Mouse (Mus musculus) stomach, embryonic 14.5 days (tissue): ENCODE results near the gene Gm17364. TPM values are rescaled to one million over a fixed set of nuclear protein-coding genes. Genes with fewer than 3 reads are reported as not detected.

Experiments used
- ATAC-seq: fragments of 200-750 bp; cut with Nextera tagmentation; 2 replicates; pipeline ENCODE4 v1.8.0; 2017; ENCODE audit warnings: low read depth, moderate TSS enrichment; ENCODE audit not compliant: insufficient number of reproducible peaks, insufficient read depth, low FRiP score
- H3K27ac ChIP-seq: fragments of 300-500 bp; sonication (generic); 2 replicates; pipeline ENCODE4 v1.5.1; 2014; ENCODE audit warnings: mild to moderate bottlenecking, low read length, moderate library complexity, mixed read lengths
- H3K27me3 ChIP-seq: fragments of 300-500 bp; sonication (generic); 2 replicates; pipeline ENCODE4 v1.6.1; 2014; ENCODE audit warnings: low read length, control low read depth, mixed read lengths; ENCODE audit not compliant: control insufficient read depth, insufficient read depth
- H3K36me3 ChIP-seq: fragments of 300-500 bp; sonication (generic); 2 replicates; pipeline ENCODE4 v1.6.1; 2014; ENCODE audit warnings: mild to moderate bottlenecking, control low read depth, low read length, moderate library complexity, mixed read lengths; ENCODE audit not compliant: control insufficient read depth, insufficient read depth
- H3K4me1 ChIP-seq: fragments of 300-500 bp; sonication (generic); 2 replicates; pipeline ENCODE4 v1.6.1; 2014; ENCODE audit warnings: low read length, control low read depth, mixed read lengths; ENCODE audit not compliant: control insufficient read depth, insufficient read depth
- H3K4me2 ChIP-seq: fragments of 300-500 bp; sonication (generic); replicated peaks from 2 replicates; pipeline ENCODE4 v1.6.1; 2014; ENCODE audit warnings: low read depth, low read length, control low read depth
- H3K4me3 ChIP-seq: fragments of 300-500 bp; sonication (generic); 2 replicates; pipeline ENCODE4 v1.5.1; 2014; ENCODE audit warnings: low read depth, low read length, control low read depth
- H3K9ac ChIP-seq: fragments of 300-500 bp; sonication (generic); replicated peaks from 2 replicates; pipeline ENCODE4 v1.6.1; 2014; ENCODE audit warnings: low read depth, mild to moderate bottlenecking, control low read depth, low read length, moderate library complexity, mixed read lengths
- H3K9me3 ChIP-seq: fragments of 300-500 bp; sonication (generic); 2 replicates; pipeline ENCODE4 v1.6.1; 2016; ENCODE audit warnings: low read depth, low read length, control low read depth; ENCODE audit not compliant: control insufficient read depth
- WGBS: fragments of 180-500 bp; shearing (Covaris S2); extraction: QIAGEN DNeasy Blood & Tissue Kit; methylation state at CpG from one replicate; pipeline ENCODE4 v1.1.7; 2014; 5-methylcytosine and 5-hydroxymethylcytosine counted together
- polyA plus RNA-seq: library from polyadenylated mRNA; unstranded; fragments of >200 nt; fragmentation: Nextera tagmentation; extraction: Ambion mirVana; gene quantifications from 2 replicates; pipeline ENCODE4 v1.2.1, GENCODE M21; 2014

Gm17364 gene
- polyA plus RNA-seq, 1 experiment from 2014 or later, result not detected

- Histone ChIP-seq H3K9ac (no peak overlapping the region), H3K36me3 (no peaks in the 10 kb centered on the region), H3K9me3 (peaks cover 3% of the 10 kb centered on the region; the same call in 1 of the 2 replicates), H3K4me2 (no peak overlapping the region), H3K27ac (no peak overlapping the region), H3K4me3 (no peak overlapping the region), H3K27me3 (no peaks in the 10 kb centered on the region), H3K4me1 (peaks cover 11% of the 10 kb centered on the region; the same call in 1 of the 2 replicates)
- no peak for ATAC-seq
- 54% methylated on average over 6 of the region's 6 CpGs for whole genome bisulfite sequencing
Observed at GRCm38 (mm10) chr13:41295886-41296285, 22.1 kb upstream of the Gm17364 start.

DNA sequence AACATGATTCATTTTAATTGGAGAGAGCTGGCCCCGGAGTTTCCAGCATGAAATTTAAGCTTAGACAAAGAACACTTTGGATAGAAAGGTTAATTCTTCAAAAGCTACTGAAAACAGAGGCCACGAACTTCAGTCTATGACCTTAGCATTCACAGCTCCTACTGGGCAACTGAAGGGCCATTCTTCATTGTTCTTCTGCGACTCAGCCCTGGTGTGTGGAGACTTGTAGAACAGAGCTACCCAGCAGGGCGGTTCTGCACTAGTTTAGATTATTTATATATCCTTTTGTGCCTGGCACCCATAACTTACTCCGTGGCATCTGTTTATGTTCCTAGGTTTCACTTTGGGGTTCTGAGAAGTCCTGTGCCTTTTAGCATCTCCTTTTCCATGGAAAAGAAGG is 19.8 kb upstream of the Gm17364 start:
- Histone ChIP-seq H3K36me3 (no peaks in the 10 kb centered on the region), H3K4me2 (no peak overlapping the region), H3K27ac (no peak overlapping the region), H3K9ac (no peak overlapping the region), H3K27me3 (no peaks in the 10 kb centered on the region), H3K9me3 (peaks cover 3% of the 10 kb centered on the region; the same call in 1 of the 2 replicates), H3K4me3 (no peak overlapping the region), H3K4me1 (no peaks in the 10 kb centered on the region)
- ATAC-seq, result no peak
- WGBS, result 55% methylated on average over 5 of the region's 5 CpGs

DNA sequence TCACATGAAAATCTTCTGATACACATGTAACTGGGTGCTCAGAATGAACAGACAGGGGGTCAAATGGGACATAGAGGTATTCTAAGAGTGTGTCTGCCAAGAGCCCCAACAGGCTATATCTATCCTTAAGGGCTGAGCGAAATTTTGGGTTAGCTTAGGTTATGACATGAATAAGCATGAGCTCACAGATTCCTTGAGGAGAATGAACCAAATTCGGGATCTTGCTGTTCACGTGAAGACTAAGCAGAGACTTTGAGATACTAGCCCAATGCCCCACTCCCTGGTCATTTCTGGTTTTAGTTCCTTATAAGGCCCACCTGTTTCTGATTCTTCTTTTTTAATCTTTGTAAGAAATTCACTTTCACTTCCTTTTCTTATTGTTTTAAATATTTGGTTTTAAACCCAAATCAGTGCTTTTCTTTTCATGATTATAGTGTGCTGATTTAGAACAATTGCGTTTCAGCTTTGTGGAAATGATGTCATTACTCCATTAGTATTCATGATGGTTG is 17.7 kb upstream of the Gm17364 start:
- Histone ChIP-seq H3K4me1 (no peaks in the 10 kb centered on the region), H3K4me3 (no peak overlapping the region), H3K9ac (no peak overlapping the region), H3K4me2 (no peak overlapping the region), H3K27me3 (no peaks in the 10 kb centered on the region), H3K36me3 (no peaks in the 10 kb centered on the region), H3K27ac (no peak overlapping the region), H3K9me3 (peaks cover 3% of the 10 kb centered on the region; the same call in 1 of the 2 replicates)
- no peak for ATAC-seq
- WGBS, result 88% methylated on average over 4 of the region's 4 CpGs

GRCm38 (mm10) chr13:41286285-41286684 is 12.5 kb upstream of the Gm17364 start:
- no peak overlapping the region for H3K4me2 ChIP-seq
- no peak for ATAC-seq
- H3K4me3 ChIP-seq, result no peak overlapping the region
- no peaks in the 10 kb centered on the region for H3K27me3 ChIP-seq
- H3K36me3 ChIP-seq, result no peaks in the 10 kb centered on the region
- no peak overlapping the region for H3K9ac ChIP-seq
- 68% methylated on average over 3 of the region's 3 CpGs for WGBS
- H3K27ac ChIP-seq, result no peak overlapping the region
- H3K9me3 ChIP-seq, result peaks cover 1% of the 10 kb centered on the region; the same call in 1 of the 2 replicates
- H3K4me1 ChIP-seq, result no peaks in the 10 kb centered on the region

DNA sequence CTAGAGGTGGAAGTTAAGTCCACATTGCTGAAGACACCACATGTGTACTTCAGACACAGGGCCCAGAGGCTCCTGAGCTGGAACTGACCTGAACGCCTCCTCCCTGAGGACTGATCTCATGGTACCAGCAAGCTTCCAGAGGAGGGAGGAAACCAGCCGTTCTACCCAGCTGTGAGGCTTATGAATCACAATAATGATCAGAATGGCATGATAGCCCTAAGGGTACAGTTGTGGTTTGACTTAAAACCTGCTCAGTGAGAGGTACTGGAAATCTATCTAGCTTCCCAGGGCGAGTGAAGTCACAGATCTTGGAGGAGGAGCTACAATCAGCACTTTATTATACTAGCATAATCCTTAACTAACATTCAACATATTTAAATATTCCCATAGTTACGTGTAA is 11.7 kb upstream of the Gm17364 start:
- no peak overlapping the region for H3K4me3 ChIP-seq
- no peak for ATAC-seq
- 71% methylated on average over 4 of the region's 4 CpGs for WGBS
- H3K4me1 ChIP-seq, result no peaks in the 10 kb centered on the region
- no peak overlapping the region for H3K9ac ChIP-seq
- H3K4me2 ChIP-seq, result no peak overlapping the region
- no peaks in the 10 kb centered on the region for H3K27me3 ChIP-seq
- H3K27ac ChIP-seq, result no peak overlapping the region
- H3K36me3 ChIP-seq, result no peaks in the 10 kb centered on the region
- H3K9me3 ChIP-seq, result no peaks in the 10 kb centered on the region

GRCm38 (mm10) chr13:41283256-41283655 is 9.5 kb upstream of the Gm17364 start:
- no peak overlapping the region for H3K9ac ChIP-seq
- H3K4me1 ChIP-seq, result no peaks in the 10 kb centered on the region
- no peak for ATAC-seq
- no peak overlapping the region for H3K4me2 ChIP-seq
- H3K36me3 ChIP-seq, result no peaks in the 10 kb centered on the region
- H3K4me3 ChIP-seq, result no peak overlapping the region
- H3K27ac ChIP-seq, result no peak overlapping the region
- 24% methylated on average over 5 of the region's 5 CpGs for WGBS
- H3K27me3 ChIP-seq, result no peaks in the 10 kb centered on the region
- no peaks in the 10 kb centered on the region for H3K9me3 ChIP-seq

DNA sequence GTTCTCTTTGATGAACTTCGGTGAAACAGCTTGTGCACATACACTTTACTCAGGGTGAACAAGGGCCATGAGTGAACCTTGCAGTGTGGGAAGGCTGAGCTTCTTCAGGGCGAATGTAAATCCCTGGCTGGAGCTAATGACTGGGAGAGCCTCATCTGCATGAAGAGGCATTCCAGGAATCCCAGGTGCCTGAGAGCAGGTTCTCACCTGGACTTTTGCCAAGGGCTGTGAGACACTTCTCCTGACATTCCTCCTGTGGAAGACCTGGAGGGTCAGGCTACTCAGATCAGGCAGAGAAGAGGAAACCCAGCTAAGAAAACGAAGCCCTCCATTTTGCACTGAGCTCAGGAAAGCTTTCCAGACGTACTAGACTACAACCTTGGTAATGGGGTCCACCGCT is 6.9 kb upstream of the Gm17364 start:
- ATAC-seq, result no peak
- H3K36me3 ChIP-seq, result no peaks in the 10 kb centered on the region

GRCm38 (mm10) chr13:41267827-41268408 is 5.9 kb downstream of the Gm17364 start:
- WGBS, result 45% methylated on average over 7 of the region's 7 CpGs
- Histone ChIP-seq H3K4me1 (no peaks in the 10 kb centered on the region), H3K9me3 (peaks cover 6% of the 10 kb centered on the region; the same call in 1 of the 2 replicates), H3K4me2 (no peak overlapping the region), H3K9ac (no peak overlapping the region), H3K4me3 (no peak overlapping the region), H3K36me3 (no peaks in the 10 kb centered on the region), H3K27me3 (no peaks in the 10 kb centered on the region), H3K27ac (no peak overlapping the region)
- ATAC-seq, result no peak

More for the DNA sequence above, 6.9 kb upstream of the Gm17364 start:
- no peak overlapping the region for H3K9ac ChIP-seq
- H3K27me3 ChIP-seq, result no peaks in the 10 kb centered on the region
- no peak overlapping the region for H3K27ac ChIP-seq
- H3K4me2 ChIP-seq, result no peak overlapping the region
- no peaks in the 10 kb centered on the region for H3K4me1 ChIP-seq
- no peaks in the 10 kb centered on the region for H3K9me3 ChIP-seq
- H3K4me3 ChIP-seq, result no peak overlapping the region
- 60% methylated on average over 5 of the region's 5 CpGs for WGBS
